Mouse (Mus musculus) MEL (cell line): Measurements from ENCODE around the gene Slc9a3r2.

ENCODE experiments used
- CTCF ChIP-seq, 3 experiments: IDR thresholded peaks in 2 of 3; conservative IDR thresholded peaks in 1 of 3; 2 replicates each; pipeline ENCODE4 v1.5.1; 2011 to 2012; ENCODE audit warnings: low read length in 3 of 3, low read depth in 2 of 3, mild to moderate bottlenecking in 2 of 3, improper control_type of control experiment in 1 of 3, inconsistent platforms in 1 of 3, mixed read lengths in 1 of 3, moderate library complexity in 1 of 3; ENCODE audit not compliant: control insufficient read depth in 1 of 3, insufficient read depth in 1 of 3, poor library complexity in 1 of 3, severe bottlenecking in 1 of 3
- EP300 ChIP-seq, 2 experiments: IDR thresholded peaks; 2 replicates each; pipeline ENCODE4 v1.6.1; 2011; ENCODE audit warnings: improper control_type of control experiment in 2 of 2, low read length in 2 of 2, low read depth in 1 of 2, mild to moderate bottlenecking in 1 of 2
- JUND ChIP-seq: IDR thresholded peaks from 2 replicates; pipeline ENCODE4 v1.6.1; 2011; ENCODE audit warnings: low read depth, mild to moderate bottlenecking, improper control_type of control experiment, low read length
- KAT2A ChIP-seq: conservative IDR thresholded peaks from 2 replicates; pipeline ENCODE4 v1.6.1; 2012; ENCODE audit warnings: low read depth, low read length, improper control_type of control experiment, inconsistent platforms
- MEF2A ChIP-seq: IDR thresholded peaks from 2 replicates; pipeline ENCODE4 v1.6.1; 2014; ENCODE audit warnings: low read depth, mild to moderate bottlenecking, inconsistent platforms, low read length, improper control_type of control experiment; ENCODE audit not compliant: poor library complexity, insufficient replicate concordance, severe bottlenecking; ENCODE audit errors: extremely low read depth
- POLR2A ChIP-seq, 2 experiments: IDR thresholded peaks; 2 replicates each; pipeline ENCODE4 v1.6.1; 2011 to 2012; ENCODE audit warnings: low read length in 2 of 2, mild to moderate bottlenecking in 2 of 2, control low read depth in 1 of 2, improper control_type of control experiment in 1 of 2, low read depth in 1 of 2, moderate library complexity in 1 of 2; ENCODE audit not compliant: control insufficient read depth in 1 of 2, insufficient read depth in 1 of 2, poor library complexity in 1 of 2
- POLR2AphosphoS2 ChIP-seq: IDR thresholded peaks from 2 replicates; pipeline ENCODE4 v1.6.1; 2011; ENCODE audit warnings: low read length, improper control_type of control experiment
- SMC3 ChIP-seq: IDR thresholded peaks from 2 replicates; pipeline ENCODE4 v1.6.1; 2011; ENCODE audit warnings: low read depth, low read length, improper control_type of control experiment
- TBP ChIP-seq: IDR thresholded peaks from 2 replicates; pipeline ENCODE4 v1.8.0; 2011; ENCODE audit warnings: low read depth, low read length, improper control_type of control experiment
- ZMIZ1 ChIP-seq: IDR thresholded peaks from 2 replicates; pipeline ENCODE4 v1.6.1; 2012; ENCODE audit warnings: low read depth, mild to moderate bottlenecking, inconsistent platforms, low read length, improper control_type of control experiment, moderate library complexity

- TF ChIP-seq CTCF (IDR thresholded peaks at IDR 0.05 in 2 of 3, conservative IDR thresholded peaks at IDR 0.05 in 1 of 3; ENCODE audit: control insufficient read depth in 1 of 3, insufficient read depth in 1 of 3, low read depth in 2 of 3, low read length in 3 of 3, poor library complexity in 1 of 3, severe bottlenecking in 1 of 3) (no peak), POLR2AphosphoS2 (no peak), JUND (no peak), TBP (no peak), EP300 (IDR thresholded peaks at IDR 0.05; ENCODE audit: low read depth in 1 of 2, low read length in 2 of 2) (no peak), KAT2A (no peak), POLR2A (IDR thresholded peaks at IDR 0.05; ENCODE audit: control insufficient read depth in 1 of 2, insufficient read depth in 1 of 2, low read depth in 1 of 2, low read length in 2 of 2, poor library complexity in 1 of 2) (no peak), ZMIZ1 (no peak), SMC3 (no peak), MEF2A (no peak)
Observed at GRCm38 (mm10) chr17:24658017-24658758, 8.1 kb upstream of the Slc9a3r2 start, which contains the start of gene Npw.
